Mouse (Mus musculus) hindbrain, embryonic 14.5 days (tissue): ENCODE measurements around the gene Chn2. TPM values are rescaled to one million over a fixed set of nuclear protein-coding genes. Genes with fewer than 3 reads are reported as not detected.

Source experiments
- ATAC-seq: fragments of 200-750 bp; cut with Nextera tagmentation; 2 replicates; pipeline ENCODE4 v1.8.0; 2017; ENCODE audit warnings: moderate number of reproducible peaks, mild to moderate bottlenecking, moderate TSS enrichment, moderate library complexity; ENCODE audit not compliant: low FRiP score
- DNase-seq: peaks from one replicate; pipeline ENCODE4 v3.0.0-alpha.2; 2015; ENCODE audit warnings: low spot score
- H3K27ac ChIP-seq: fragments of 300-500 bp; sonication (generic); 2 replicates; pipeline ENCODE4 v1.5.1; 2014; ENCODE audit warnings: mild to moderate bottlenecking, moderate library complexity
- H3K27me3 ChIP-seq: fragments of 300-500 bp; sonication (generic); 2 replicates; pipeline ENCODE4 v1.6.1; 2014; ENCODE audit warnings: mild to moderate bottlenecking, low read length, mixed read lengths; ENCODE audit not compliant: control insufficient read depth, insufficient read depth
- H3K36me3 ChIP-seq: fragments of 300-500 bp; sonication (generic); replicated peaks from 2 replicates; pipeline ENCODE4 v1.6.1; 2014; ENCODE audit not compliant: control insufficient read depth, insufficient read depth
- H3K4me1 ChIP-seq: fragments of 300-500 bp; sonication (generic); replicated peaks from 2 replicates; pipeline ENCODE4 v1.6.1; 2014; ENCODE audit warnings: antibody characterized with exemption, low read length, mixed read lengths; ENCODE audit not compliant: control insufficient read depth, insufficient read depth
- H3K4me2 ChIP-seq: fragments of 300-500 bp; sonication (generic); replicated peaks from 2 replicates; pipeline ENCODE4 v1.6.1; 2014; ENCODE audit warnings: mild to moderate bottlenecking, moderate library complexity
- H3K4me3 ChIP-seq: fragments of 300-500 bp; sonication (generic); replicated peaks from 2 replicates; pipeline ENCODE4 v1.5.1; 2014; ENCODE audit warnings: mild to moderate bottlenecking, low read length
- H3K9ac ChIP-seq: fragments of 300-500 bp; sonication (generic); 2 replicates; pipeline ENCODE4 v1.6.1; 2014
- H3K9me3 ChIP-seq: fragments of 300-500 bp; sonication (generic); 2 replicates; pipeline ENCODE4 v1.6.1; 2016; ENCODE audit warnings: low read length; ENCODE audit not compliant: control insufficient read depth
- WGBS: fragments of 180-500 bp; shearing (Covaris S2); extraction: QIAGEN DNeasy Blood & Tissue Kit; methylation state at CpG from one replicate; pipeline ENCODE4 v1.1.7; 2014; 5-methylcytosine and 5-hydroxymethylcytosine counted together
- polyA plus RNA-seq: library from polyadenylated mRNA; unstranded; fragments of >200 nt; fragmentation: Nextera tagmentation; extraction: Ambion mirVana; gene quantifications from 2 replicates; pipeline ENCODE4 v1.2.1, GENCODE M21; 2014

The Chn2 gene
- polyA plus RNA-seq, 1 experiment from 2014 or later = 28.3 TPM

- DNase-seq = no peak
Measured at GRCm38 (mm10) chr6:54096147-54096761, 56.9 kb downstream of the Chn2 start.

GRCm38 (mm10) chr6:54096836-54097235 lies 57.5 kb downstream of the Chn2 start:
- ATAC-seq (no peak), DNase-seq (no peak)
- no peak overlapping the region for H3K4me2 ChIP-seq
- no peak overlapping the region for H3K27ac ChIP-seq
- H3K4me3 ChIP-seq = no peak overlapping the region
- no peaks in the 10 kb centered on the region for H3K27me3 ChIP-seq
- H3K36me3 ChIP-seq = no peaks in the 10 kb centered on the region
- no peak overlapping the region for H3K9ac ChIP-seq
- no peaks in the 10 kb centered on the region for H3K9me3 ChIP-seq
- 6% methylated on average over 7 of the region's 7 CpGs for WGBS
- no peaks in the 10 kb centered on the region for H3K4me1 ChIP-seq

More at GRCm38 (mm10) chr6:54096147-54096761, 56.9 kb downstream of the Chn2 start:
- no peaks in the 10 kb centered on the region for H3K9me3 ChIP-seq
- no peak overlapping the region for H3K4me2 ChIP-seq
- no peaks in the 10 kb centered on the region for H3K4me1 ChIP-seq
- no peak overlapping the region for H3K27ac ChIP-seq
- no peak overlapping the region for H3K4me3 ChIP-seq
- no peaks in the 10 kb centered on the region for H3K36me3 ChIP-seq
- H3K9ac ChIP-seq = no peak overlapping the region
- no peak for ATAC-seq
- 27% methylated on average over 6 of the region's 6 CpGs for WGBS
- H3K27me3 ChIP-seq = no peaks in the 10 kb centered on the region

- no peak overlapping the region for H3K4me3 ChIP-seq
- no peak for ATAC-seq
- DNase-seq = no peak
- H3K36me3 ChIP-seq = no peaks in the 10 kb centered on the region
- H3K9me3 ChIP-seq = no peaks in the 10 kb centered on the region
- no peaks in the 10 kb centered on the region for H3K4me1 ChIP-seq
- H3K27me3 ChIP-seq = no peaks in the 10 kb centered on the region
- no peak overlapping the region for H3K9ac ChIP-seq
- H3K4me2 ChIP-seq = no peak overlapping the region
- H3K27ac ChIP-seq = no peak overlapping the region
- WGBS = 95% methylated on average over 6 of the region's 6 CpGs
Measured at GRCm38 (mm10) chr6:54098339-54098738, 59.0 kb downstream of the Chn2 start.

- WGBS = 65% methylated on average over 6 of the region's 6 CpGs
- no peak overlapping the region for H3K27ac ChIP-seq
- no peak for DNase-seq
Measured at GRCm38 (mm10) chr6:54099659-54100058, 60.3 kb downstream of the Chn2 start.

GRCm38 (mm10) chr6:54102210-54102609 lies 62.9 kb downstream of the Chn2 start:
- Histone ChIP-seq H3K9ac (no peak overlapping the region), H3K4me1 (0 out of 2 replicates have a peak, but pooled peaks cover 7% of the 10 kb centered on the region), H3K4me2 (no peak overlapping the region), H3K36me3 (no peaks in the 10 kb centered on the region), H3K27ac (no peak overlapping the region), H3K27me3 (no peaks in the 10 kb centered on the region), H3K9me3 (no peaks in the 10 kb centered on the region), H3K4me3 (no peak overlapping the region)
- ATAC-seq (no peak), DNase-seq (no peak)
- 86% methylated on average over 4 of the region's 4 CpGs for WGBS

More at GRCm38 (mm10) chr6:54099659-54100058, 60.3 kb downstream of the Chn2 start:
- Histone ChIP-seq H3K4me1 (no peaks in the 10 kb centered on the region), H3K4me2 (no peak overlapping the region), H3K36me3 (no peaks in the 10 kb centered on the region), H3K9me3 (no peaks in the 10 kb centered on the region), H3K4me3 (no peak overlapping the region), H3K9ac (no peak overlapping the region), H3K27me3 (no peaks in the 10 kb centered on the region)
- no peak for ATAC-seq

- H3K4me1 ChIP-seq = 0 out of 2 replicates have a peak, but pooled peaks cover 7% of the 10 kb centered on the region
- no peak for ATAC-seq
- WGBS = 79% methylated on average over 9 of the region's 9 CpGs
- H3K27me3 ChIP-seq = no peaks in the 10 kb centered on the region
- H3K9me3 ChIP-seq = no peaks in the 10 kb centered on the region
- no peak overlapping the region for H3K4me2 ChIP-seq
- no peak for DNase-seq
- H3K4me3 ChIP-seq = no peak overlapping the region
- H3K27ac ChIP-seq = no peak overlapping the region
- H3K9ac ChIP-seq = no peak overlapping the region
- no peaks in the 10 kb centered on the region for H3K36me3 ChIP-seq
Measured at GRCm38 (mm10) chr6:54103276-54103975, 64.1 kb downstream of the Chn2 start.

GRCm38 (mm10) chr6:54111416-54111984 lies 72.1 kb downstream of the Chn2 start:
- no peak overlapping the region for H3K4me3 ChIP-seq
- H3K4me1 ChIP-seq = peaks cover 8% of the 10 kb centered on the region
- no peaks in the 10 kb centered on the region for H3K9me3 ChIP-seq
- ATAC-seq = no peak
- WGBS = 16% methylated on average over 4 of the region's 4 CpGs
- H3K4me2 ChIP-seq = no peak overlapping the region
- no peak overlapping the region for H3K27ac ChIP-seq
- no peak overlapping the region for H3K9ac ChIP-seq
- H3K27me3 ChIP-seq = no peaks in the 10 kb centered on the region
- no peak for DNase-seq
- no peaks in the 10 kb centered on the region for H3K36me3 ChIP-seq

- Histone ChIP-seq H3K4me3 (no peak overlapping the region), H3K36me3 (no peaks in the 10 kb centered on the region), H3K9me3 (no peaks in the 10 kb centered on the region), H3K4me1 (peaks cover 8% of the 10 kb centered on the region), H3K27ac (no peak overlapping the region), H3K4me2 (no peak overlapping the region), H3K27me3 (no peaks in the 10 kb centered on the region), H3K9ac (no peak overlapping the region)
- no peak for ATAC-seq
- DNase-seq = no peak
- 86% methylated on average over 5 of the region's 5 CpGs for WGBS
Measured at GRCm38 (mm10) chr6:54113338-54113737, 74.0 kb downstream of the Chn2 start.

- no peaks in the 10 kb centered on the region for H3K9me3 ChIP-seq
- H3K4me2 ChIP-seq = no peak overlapping the region
- H3K27ac ChIP-seq = no peak overlapping the region
- H3K4me3 ChIP-seq = no peak overlapping the region
- H3K9ac ChIP-seq = no peak overlapping the region
- peaks cover 8% of the 10 kb centered on the region for H3K4me1 ChIP-seq
- H3K36me3 ChIP-seq = no peaks in the 10 kb centered on the region
- ATAC-seq (no peak), DNase-seq (no peak)
- no peaks in the 10 kb centered on the region for H3K27me3 ChIP-seq
- WGBS = 83% methylated on average over 6 of the region's 6 CpGs
Measured at GRCm38 (mm10) chr6:54114412-54114811, 75.1 kb downstream of the Chn2 start.
